In genomic region chr14:7986913-7987312, GRCm38 (mm10) we compare ENCODE assay signal across 26 mouse cellular contexts. TPM values are rescaled to one million over a fixed set of nuclear protein-coding genes. Genes with fewer than 3 reads are reported as not detected.
A peak's percentile ranks its signal among the peaks of the same experiment; 100 is the strongest.
DNase-seq lines count a peak whose midpoint lies in the region; ATAC-seq and TF ChIP-seq lines count a peak whose summit lies in the region.
"Had no signal": no experiment of that assay in that cellular context is flagged by ENCODE, and none has a peak within 500 bp of the region (broad histone marks: within the 10 kb centered on the region; RNA-seq: fewer than 3 reads in every experiment).

No protein-coding gene starts in this region.

- DNase-seq in liver, postnatal 0 days = no peak
- DNase-seq in splenic B cell, adult 2 months (ENCODE audit: low read depth, low spot score) = peak; percentile 58
- DNase-seq in left cerebral cortex, adult 9 months (ENCODE audit: low spot score in 2 of 2) = no peak
- no peak for DNase-seq in kidney, postnatal 25 days
- DNase-seq: adrenal gland, adult 2 months; adrenal gland, postnatal 25 days; cerebellum, adult 2 months; cerebellum, postnatal 10 days; embryo, embryonic 11 days; gastrocnemius, postnatal 36 days; heart, adult 18-20 months; heart, postnatal 10 days; heart, postnatal 4 days had no signal

- H3K4me2 ChIP-seq in liver, postnatal 0 days (ENCODE audit: low read depth, low read length) = no peak overlapping the region
- no peak overlapping the region for H3K4me2 ChIP-seq in liver, embryonic 12.5 days
- H3K4me2 ChIP-seq in hindbrain, embryonic 12.5 days (replicated peaks) = no peak overlapping the region
- H3K4me2 ChIP-seq: embryonic facial prominence, embryonic 15.5 days; hindbrain, embryonic 15.5 days had no signal

- H3K36me3 ChIP-seq in liver, postnatal 0 days (replicated peaks; ENCODE audit: insufficient read depth, low read length) = no peaks in the 10 kb centered on the region
- H3K36me3 ChIP-seq in liver, embryonic 12.5 days = no peaks in the 10 kb centered on the region
- H3K36me3 ChIP-seq in megakaryocyte, embryonic 14.5 days (replicated peaks; ENCODE audit: low read length) = no peaks in the 10 kb centered on the region
- no peaks in the 10 kb centered on the region for H3K36me3 ChIP-seq in splenic B cell, adult 2 months (ENCODE audit: control insufficient read depth, insufficient read depth, low read length, poor library complexity, severe bottlenecking)
- H3K36me3 ChIP-seq in hindbrain, embryonic 12.5 days = no peaks in the 10 kb centered on the region
- H3K36me3 ChIP-seq: embryonic facial prominence, embryonic 15.5 days; forebrain, embryonic 10.5 days; heart, embryonic 10.5 days; hindbrain, embryonic 15.5 days had no signal

- TF ChIP-seq EP300 in liver, postnatal 0 days (IDR thresholded peaks at IDR 0.05; ENCODE audit: low read depth) = no peak

- 0 out of 2 replicates have a peak overlapping the region, but pooled peaks have one; percentile 3 for H3K27ac ChIP-seq in liver, postnatal 0 days (ENCODE audit: low read depth)
- no peak overlapping the region for H3K27ac ChIP-seq in liver, embryonic 12.5 days
- no peak overlapping the region for H3K27ac ChIP-seq in hindbrain, embryonic 12.5 days
- H3K27ac ChIP-seq: embryonic facial prominence, embryonic 15.5 days; forebrain, embryonic 10.5 days; heart, embryonic 10.5 days; hindbrain, embryonic 15.5 days had no signal

- H3K4me1 ChIP-seq in liver, postnatal 0 days (ENCODE audit: insufficient read depth) = peaks cover 1% of the 10 kb centered on the region
- no peaks in the 10 kb centered on the region for H3K4me1 ChIP-seq in liver, embryonic 12.5 days
- H3K4me1 ChIP-seq in megakaryocyte, embryonic 14.5 days = peaks cover 32% of the 10 kb centered on the region
- H3K4me1 ChIP-seq in hindbrain, embryonic 12.5 days = no peaks in the 10 kb centered on the region
- H3K4me1 ChIP-seq: embryonic facial prominence, embryonic 15.5 days; hindbrain, embryonic 15.5 days had no signal

- H3K4me3 ChIP-seq in liver, postnatal 0 days (ENCODE audit: low read depth, low read length) = no peak overlapping the region
- no peak overlapping the region for H3K4me3 ChIP-seq in liver, embryonic 12.5 days
- peak overlapping the region; percentile 56 for H3K4me3 ChIP-seq in megakaryocyte, embryonic 14.5 days (replicated peaks)
- H3K4me3 ChIP-seq in hindbrain, embryonic 12.5 days = no peak overlapping the region
- H3K4me3 ChIP-seq: embryonic facial prominence, embryonic 15.5 days; erythroblast, embryonic 14.5 days; forebrain, embryonic 10.5 days; heart, embryonic 10.5 days; hindbrain, embryonic 15.5 days had no signal

- no peak for ATAC-seq in liver, postnatal 0 days
- ATAC-seq in liver, embryonic 12.5 days = no peak
- peak; percentile 77 for ATAC-seq in granulocyte monocyte progenitor cell, adult 5-6 weeks (replicated peaks; ENCODE audit: poor library complexity, severe bottlenecking)
- ATAC-seq in hindbrain, embryonic 12.5 days (ENCODE audit: low FRiP score) = no peak
- ATAC-seq: forebrain, embryonic 14.5 days had no signal

- no peak for TF ChIP-seq CTCF in liver, postnatal 0 days (IDR thresholded peaks at IDR 0.05; ENCODE audit: low read depth)

- no peaks in the 10 kb centered on the region for H3K9me3 ChIP-seq in liver, postnatal 0 days (ENCODE audit: low read length)
- no peaks in the 10 kb centered on the region for H3K9me3 ChIP-seq in liver, embryonic 12.5 days (replicated peaks)
- no peaks in the 10 kb centered on the region for H3K9me3 ChIP-seq in megakaryocyte, embryonic 14.5 days
- no peaks in the 10 kb centered on the region for H3K9me3 ChIP-seq in hindbrain, embryonic 12.5 days (replicated peaks)
- H3K9me3 ChIP-seq: embryonic facial prominence, embryonic 15.5 days; forebrain, embryonic 10.5 days; heart, embryonic 10.5 days; hindbrain, embryonic 15.5 days had no signal

- 72% methylated on average over 6 of the region's 6 CpGs for WGBS in liver, postnatal 0 days (ENCODE audit: insufficient replicate concordance)
- 76% methylated on average over 6 of the region's 6 CpGs for WGBS in liver, embryonic 12.5 days (ENCODE audit: insufficient replicate concordance)
- 97% methylated on average over 6 of the region's 6 CpGs for WGBS in hindbrain, embryonic 12.5 days

- no peak overlapping the region for H3K9ac ChIP-seq in liver, postnatal 0 days (replicated peaks)
- no peak overlapping the region for H3K9ac ChIP-seq in liver, embryonic 12.5 days
- H3K9ac ChIP-seq in hindbrain, embryonic 12.5 days = no peak overlapping the region
- H3K9ac ChIP-seq: embryonic facial prominence, embryonic 15.5 days; hindbrain, embryonic 15.5 days had no signal

- no peaks in the 10 kb centered on the region for H3K27me3 ChIP-seq in liver, postnatal 0 days (ENCODE audit: insufficient read depth, low read length)
- H3K27me3 ChIP-seq in liver, embryonic 12.5 days (replicated peaks) = no peaks in the 10 kb centered on the region
- H3K27me3 ChIP-seq in megakaryocyte, embryonic 14.5 days (replicated peaks) = no peaks in the 10 kb centered on the region
- H3K27me3 ChIP-seq in splenic B cell, adult 2 months (ENCODE audit: control insufficient read depth, insufficient read depth, low read length, poor library complexity, severe bottlenecking) = no peaks in the 10 kb centered on the region
- no peaks in the 10 kb centered on the region for H3K27me3 ChIP-seq in hindbrain, embryonic 12.5 days
- H3K27me3 ChIP-seq: embryonic facial prominence, embryonic 15.5 days; hindbrain, embryonic 15.5 days had no signal

RNA-seq across cellular contexts. Expression of gene Dnase1l3, which starts 7.5 kb away (rescaled TPM):
- polyA plus RNA-seq in liver, postnatal 0 days (2015; fragmentation: Nextera tagmentation; extraction: Ambion mirVana) = 12.1 and 13.2 TPM in 2 replicates
- polyA plus RNA-seq in liver, embryonic 12.5 days (2016; fragmentation: Nextera tagmentation; extraction: Ambion mirVana) = 0.72 and 0.79 TPM in 2 replicates
- 0.15 TPM in 1 of 2 replicates, not detected in the other for total RNA-seq in granulocyte monocyte progenitor cell, adult 5-6 weeks (2014; fragmentation: Nextera tagmentation)
- total RNA-seq in granulocyte monocyte progenitor cell, adult 5-6 weeks (2017) = not detected in 2 replicates
- polyA plus RNA-seq in megakaryocyte, embryonic 14.5 days (2012; ENCODE audit: insufficient read depth, low replicate concordance) = not detected in 2 replicates
- 0.08 TPM in 1 of 2 replicates, not detected in the other for polyA plus RNA-seq in hindbrain, embryonic 12.5 days (2016; fragmentation: Nextera tagmentation; extraction: Ambion mirVana)
- total RNA-seq: gastrocnemius, adult 8-10 months; gastrocnemius, postnatal 36 days; heart, postnatal 10 days; heart, postnatal 4 days had no signal
- polyA plus RNA-seq: erythroblast, embryonic 14.5 days; forebrain, embryonic 10.5 days; heart, embryonic 10.5 days had no signal

RNA-seq across cellular contexts. Expression of gene Abhd6, which starts 15.8 kb away (rescaled TPM):
- 29.8 and 34.0 TPM in 2 replicates for polyA plus RNA-seq in liver, postnatal 0 days (2015; fragmentation: Nextera tagmentation; extraction: Ambion mirVana)
- 8.2 and 10.6 TPM in 2 replicates for polyA plus RNA-seq in liver, embryonic 12.5 days (2016; fragmentation: Nextera tagmentation; extraction: Ambion mirVana)
- total RNA-seq in granulocyte monocyte progenitor cell, adult 5-6 weeks (2014; fragmentation: Nextera tagmentation) = not detected in 2 replicates
- 1.5 TPM in 1 of 2 replicates, not detected in the other for total RNA-seq in granulocyte monocyte progenitor cell, adult 5-6 weeks (2017)
- not detected in 2 replicates for polyA plus RNA-seq in megakaryocyte, embryonic 14.5 days (2012; ENCODE audit: insufficient read depth, low replicate concordance)
- polyA plus RNA-seq in hindbrain, embryonic 12.5 days (2016; fragmentation: Nextera tagmentation; extraction: Ambion mirVana) = 19.5 and 19.6 TPM in 2 replicates
- polyA plus RNA-seq: erythroblast, embryonic 14.5 days had no signal

RNA-seq across cellular contexts. Expression of gene Gm45521, which starts 29.8 kb away (rescaled TPM):
- polyA plus RNA-seq in liver, postnatal 0 days (2015; fragmentation: Nextera tagmentation; extraction: Ambion mirVana) = not detected in 2 replicates
- not detected in 2 replicates for polyA plus RNA-seq in liver, embryonic 12.5 days (2016; fragmentation: Nextera tagmentation; extraction: Ambion mirVana)
- not detected in 2 replicates for total RNA-seq in granulocyte monocyte progenitor cell, adult 5-6 weeks (2014; fragmentation: Nextera tagmentation)
- not detected in 2 replicates for total RNA-seq in granulocyte monocyte progenitor cell, adult 5-6 weeks (2017)
- polyA plus RNA-seq in megakaryocyte, embryonic 14.5 days (2012; ENCODE audit: insufficient read depth, low replicate concordance) = not detected in 2 replicates
- 0.67 TPM in 1 of 2 replicates, not detected in the other for polyA plus RNA-seq in hindbrain, embryonic 12.5 days (2016; fragmentation: Nextera tagmentation; extraction: Ambion mirVana)
- total RNA-seq: adrenal gland, adult 2 months; adrenal gland, postnatal 25 days; gastrocnemius, adult 8-10 months; gastrocnemius, postnatal 36 days; heart, adult 18-20 months; heart, postnatal 10 days; heart, postnatal 4 days had no signal
- polyA plus RNA-seq: adrenal gland, adult 2 months; cerebellum, adult 2 months; embryonic facial prominence, embryonic 11.5 days; embryonic facial prominence, embryonic 15.5 days; erythroblast, embryonic 14.5 days; heart, embryonic 14.5 days; hindbrain, embryonic 15.5 days had no signal
